Mouse (Mus musculus) heart, postnatal 0 days (tissue): ENCODE data around the gene Syn3. TPM values are rescaled to one million over a fixed set of nuclear protein-coding genes. Genes with fewer than 3 reads are reported as not detected.

Experiments
- ATAC-seq: fragments of 200-750 bp; cut with Nextera tagmentation; 2 replicates; pipeline ENCODE4 v1.8.0; 2017; ENCODE audit warnings: low read depth, moderate number of reproducible peaks, moderate library complexity; ENCODE audit not compliant: insufficient read depth
- DNase-seq: peaks from one replicate; pipeline ENCODE4 v3.0.0-alpha.2; 2016; ENCODE audit warnings: low spot score
- H3K27ac ChIP-seq: fragments of 300-500 bp; sonication (generic); 2 replicates; pipeline ENCODE4 v1.5.1; 2014; ENCODE audit warnings: low read depth, mild to moderate bottlenecking
- H3K27me3 ChIP-seq: fragments of 300-500 bp; sonication (generic); 2 replicates; pipeline ENCODE4 v1.6.1; 2014; ENCODE audit warnings: low read length, mixed read lengths; ENCODE audit not compliant: control insufficient read depth, insufficient read depth
- H3K36me3 ChIP-seq: fragments of 300-500 bp; sonication (generic); replicated peaks from 2 replicates; pipeline ENCODE4 v1.6.1; 2014; ENCODE audit warnings: low read length, mixed read lengths; ENCODE audit not compliant: control insufficient read depth, insufficient read depth
- H3K4me1 ChIP-seq: fragments of 300-500 bp; sonication (generic); 2 replicates; pipeline ENCODE4 v1.6.1; 2014; ENCODE audit warnings: antibody characterized with exemption; ENCODE audit not compliant: control insufficient read depth, insufficient read depth
- H3K4me2 ChIP-seq: fragments of 300-500 bp; sonication (generic); 2 replicates; pipeline ENCODE4 v1.6.1; 2014; ENCODE audit warnings: low read depth, mild to moderate bottlenecking, low read length, moderate library complexity
- H3K4me3 ChIP-seq: fragments of 300-500 bp; sonication (generic); 2 replicates; pipeline ENCODE4 v1.5.1; 2014; ENCODE audit warnings: low read depth, low read length
- H3K9ac ChIP-seq: fragments of 300-500 bp; sonication (generic); replicated peaks from 2 replicates; pipeline ENCODE4 v1.6.1; 2014; ENCODE audit warnings: low read depth, low read length, mixed read lengths
- H3K9me3 ChIP-seq: fragments of 300-500 bp; sonication (generic); replicated peaks from 2 replicates; pipeline ENCODE4 v1.6.1; 2016; ENCODE audit warnings: low read length; ENCODE audit not compliant: control insufficient read depth
- CTCF ChIP-seq: IDR thresholded peaks from 2 replicates; pipeline ENCODE4 v1.5.1; 2016; ENCODE audit warnings: antibody characterized with exemption, control low read depth, low read depth
- EP300 ChIP-seq: IDR thresholded peaks from 2 replicates; pipeline ENCODE4 v1.6.1; 2016; ENCODE audit warnings: antibody characterized with exemption, low read depth
- WGBS: fragments of 180-500 bp; shearing (Covaris S2); extraction: QIAGEN DNeasy Blood & Tissue Kit; methylation state at CpG from one replicate; pipeline ENCODE4 v1.1.7; 2014; 5-methylcytosine and 5-hydroxymethylcytosine counted together
- polyA plus RNA-seq: library from polyadenylated mRNA; unstranded; fragments of >200 nt; fragmentation: Nextera tagmentation; extraction: Ambion mirVana; gene quantifications from 2 replicates; pipeline ENCODE4 v1.2.1, GENCODE M21; 2015
- total RNA-seq: library from RNA; depleted of rRNA; stranded (reverse); fragments of >200 nt; gene quantifications from 2 replicates; pipeline ENCODE4 v1.2.3, GENCODE M21; 2014; ENCODE audit warnings: low replicate concordance

Syn3 gene
- total and polyA plus RNA-seq, 2 experiments from 2014 or later: 0.48 TPM; not detected in 1

- H3K27me3 ChIP-seq: no peaks in the 10 kb centered on the region
- no peaks in the 10 kb centered on the region for H3K36me3 ChIP-seq
- H3K27ac ChIP-seq: 0 out of 2 replicates have a peak overlapping the region, but pooled peaks have one; percentile 6
- 46% methylated on average over 8 of the region's 8 CpGs for WGBS
- no peak overlapping the region for H3K4me2 ChIP-seq
- H3K9me3 ChIP-seq: no peaks in the 10 kb centered on the region
- H3K4me1 ChIP-seq: no peaks in the 10 kb centered on the region
- DNase-seq: no peak
- no peak overlapping the region for H3K9ac ChIP-seq
- no peak for TF ChIP-seq EP300
- TF ChIP-seq CTCF: no peak
- ATAC-seq: no peak; the same call in 1 of the 2 replicates
- no peak overlapping the region for H3K4me3 ChIP-seq
Observed at GRCm38 (mm10) chr10:86183148-86183885, 315.4 kb downstream of the Syn3 start.

- Histone ChIP-seq H3K9me3 (no peaks in the 10 kb centered on the region), H3K27me3 (no peaks in the 10 kb centered on the region), H3K4me1 (no peaks in the 10 kb centered on the region), H3K4me3 (no peak overlapping the region), H3K36me3 (no peaks in the 10 kb centered on the region), H3K27ac (no peak overlapping the region), H3K9ac (no peak overlapping the region), H3K4me2 (no peak overlapping the region)
- ATAC-seq: no peak
- peak; percentile 60 for DNase-seq
- no peak for TF ChIP-seq EP300
- peak; percentile 79 for TF ChIP-seq CTCF
- 39% methylated on average over 3 of the region's 3 CpGs for WGBS
Observed at GRCm38 (mm10) chr10:86182183-86182805, 316.4 kb downstream of the Syn3 start.

DNA sequence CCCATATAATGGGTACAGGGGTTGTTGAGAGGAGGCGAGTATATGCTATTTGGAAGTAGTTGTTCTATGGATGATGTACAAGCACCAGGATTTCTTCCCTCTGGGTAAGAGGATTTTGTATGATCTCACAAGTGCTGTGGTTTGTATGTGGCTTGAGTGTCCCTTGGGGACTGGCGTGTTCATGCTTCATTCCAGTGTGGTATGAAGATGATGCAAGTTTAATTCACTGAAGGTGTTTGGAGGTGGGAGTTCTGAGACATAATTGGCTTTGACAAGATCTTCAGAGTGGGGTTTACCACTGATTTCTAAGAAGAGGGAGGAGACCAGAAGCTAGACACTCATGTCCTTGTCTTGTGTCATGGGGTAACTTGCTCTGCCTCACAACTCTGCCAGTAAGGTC lies 322.3 kb downstream of the Syn3 start:
- ATAC-seq (no peak), DNase-seq (no peak)
- Histone ChIP-seq H3K4me2 (no peak overlapping the region), H3K9me3 (no peaks in the 10 kb centered on the region), H3K4me3 (no peak overlapping the region), H3K36me3 (no peaks in the 10 kb centered on the region), H3K27me3 (no peaks in the 10 kb centered on the region), H3K4me1 (no peaks in the 10 kb centered on the region), H3K9ac (no peak overlapping the region), H3K27ac (no peak overlapping the region)
- TF ChIP-seq EP300: no peak
- no peak for TF ChIP-seq CTCF
- WGBS: 82% methylated on average over 2 of the region's 2 CpGs

DNA sequence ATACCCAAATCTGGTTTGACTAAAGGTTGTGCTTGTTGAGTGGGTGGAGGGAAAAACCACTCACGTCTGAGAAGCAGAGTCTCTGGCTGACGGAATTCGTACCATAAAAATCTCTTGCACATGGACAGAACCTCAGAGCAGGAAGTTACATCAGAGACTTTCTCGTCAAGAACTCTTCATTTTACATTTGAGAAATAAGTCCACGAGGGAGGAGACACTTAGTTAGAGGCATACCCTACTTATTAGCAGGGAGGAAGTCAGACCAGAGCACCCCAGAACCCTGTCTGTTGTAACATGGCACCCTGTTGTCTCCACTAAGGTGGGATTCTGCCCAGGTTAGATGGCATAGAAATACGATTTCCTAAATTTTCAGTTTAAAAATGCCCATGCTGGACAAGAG lies 324.7 kb downstream of the Syn3 start:
- Histone ChIP-seq H3K4me2 (no peak overlapping the region), H3K9ac (no peak overlapping the region), H3K27me3 (no peaks in the 10 kb centered on the region), H3K27ac (no peak overlapping the region), H3K36me3 (no peaks in the 10 kb centered on the region), H3K4me3 (no peak overlapping the region), H3K9me3 (no peaks in the 10 kb centered on the region), H3K4me1 (no peaks in the 10 kb centered on the region)
- TF ChIP-seq CTCF (no peak), EP300 (no peak)
- 64% methylated on average over 6 of the region's 6 CpGs for WGBS
- DNase-seq: no peak
- no peak for ATAC-seq

DNA sequence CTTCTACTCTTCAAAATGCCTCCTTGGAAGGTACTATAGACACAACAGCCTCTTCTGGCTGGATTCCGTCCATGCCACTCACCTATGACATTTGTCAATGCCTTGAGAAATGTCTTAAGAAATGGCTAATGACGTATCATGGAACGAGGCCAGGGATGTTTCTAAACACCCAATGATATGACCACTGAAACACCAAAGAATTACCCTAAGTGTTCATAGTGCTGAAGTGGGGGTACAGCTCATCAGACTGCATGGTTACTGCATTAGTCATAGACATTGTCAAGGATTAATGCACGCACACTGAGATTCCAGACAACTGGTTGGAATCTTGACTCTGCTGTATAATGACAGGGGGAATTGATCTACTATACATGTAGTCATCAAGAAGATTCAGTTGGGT lies 325.4 kb downstream of the Syn3 start:
- Histone ChIP-seq H3K27me3 (no peaks in the 10 kb centered on the region), H3K27ac (no peak overlapping the region), H3K9ac (no peak overlapping the region), H3K4me2 (no peak overlapping the region), H3K36me3 (no peaks in the 10 kb centered on the region), H3K9me3 (no peaks in the 10 kb centered on the region), H3K4me1 (no peaks in the 10 kb centered on the region), H3K4me3 (no peak overlapping the region)
- WGBS: 81% methylated on average over 4 of the region's 4 CpGs
- DNase-seq (no peak), ATAC-seq (no peak)
- no peak for TF ChIP-seq CTCF
- no peak for TF ChIP-seq EP300
